Mouse (Mus musculus): ENCODE measurements around the gene Tyk2. TPM values are rescaled to one million over a fixed set of nuclear protein-coding genes. Genes with fewer than 3 reads are reported as not detected.

Tyk2 gene
- polyA plus RNA-seq, 1 experiment, result 17.8 TPM

DNA sequence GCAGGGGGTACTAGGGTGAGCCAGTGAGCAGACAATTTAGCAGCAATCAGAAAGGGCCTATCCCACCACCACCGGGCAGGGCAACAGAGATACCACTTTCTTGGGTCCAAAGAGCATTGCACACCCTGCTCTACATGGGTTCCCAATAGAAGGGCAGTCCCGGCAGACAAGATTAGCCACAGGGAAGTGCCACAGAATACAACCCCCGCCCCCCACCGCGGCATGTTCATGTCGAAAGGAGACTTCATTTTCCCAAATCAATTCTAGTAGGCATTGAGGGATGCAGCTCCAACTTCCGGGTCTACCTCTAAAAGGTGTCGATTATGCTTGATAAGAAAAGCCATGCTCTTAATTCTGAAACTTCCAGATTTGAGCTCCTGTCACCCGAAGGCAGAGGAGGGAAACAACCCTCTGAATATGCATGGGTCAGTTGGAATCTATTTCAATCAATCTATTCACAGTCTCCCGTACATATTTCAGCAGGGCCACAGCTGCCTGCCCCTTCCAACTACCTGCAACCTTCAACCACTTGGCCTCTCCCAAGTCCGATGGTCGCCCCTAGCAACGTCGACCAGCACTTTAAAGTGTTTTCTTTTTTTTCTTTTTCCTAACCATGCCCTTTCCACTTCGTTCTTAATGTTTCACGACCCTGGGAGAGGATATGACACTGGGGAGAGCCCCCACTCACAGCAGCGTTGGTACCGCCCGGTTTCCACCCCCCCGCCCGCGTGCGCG is 39.9 kb downstream of the Tyk2 start:
- Histone ChIP-seq H3K27ac (ENCODE audit: insufficient read depth, low read length) (no peak overlapping the region), H3K27me3 (ENCODE audit: control insufficient read depth, insufficient read depth, low read length, poor library complexity, severe bottlenecking) (no peaks in the 10 kb centered on the region), H3K9me3 (replicated peaks; ENCODE audit: control insufficient read depth, insufficient read depth, low read length, poor library complexity, severe bottlenecking) (no peaks in the 10 kb centered on the region), H3K4me3 (ENCODE audit: low read depth, low read length) (peak overlapping the region; percentile 92), H3K36me3 (ENCODE audit: control insufficient read depth, insufficient read depth, low read length, poor library complexity, severe bottlenecking) (peaks cover 35% of the 10 kb centered on the region), H3K9ac (ENCODE audit: low read depth, poor library complexity, severe bottlenecking) (peak overlapping the region; percentile 92), H3K4me1 (ENCODE audit: control insufficient read depth, insufficient read depth, low read length) (peaks cover 2% of the 10 kb centered on the region)
- TF ChIP-seq CTCF (IDR thresholded peaks at IDR 0.05; ENCODE audit: low read depth, low read length) (no peak), EP300 (IDR thresholded peaks at IDR 0.05; ENCODE audit: insufficient read depth, low read depth, low read length) (no peak), POLR2A (IDR thresholded peaks at IDR 0.05; ENCODE audit: insufficient read depth, low read length) (no peak)

GRCm38 (mm10) chr9:21090537-21090936 is 40.5 kb downstream of the Tyk2 start:
- Histone ChIP-seq H3K27me3 (ENCODE audit: control insufficient read depth, insufficient read depth, low read length, poor library complexity, severe bottlenecking) (no peaks in the 10 kb centered on the region), H3K27ac (ENCODE audit: insufficient read depth, low read length) (no peak overlapping the region), H3K9me3 (replicated peaks; ENCODE audit: control insufficient read depth, insufficient read depth, low read length, poor library complexity, severe bottlenecking) (no peaks in the 10 kb centered on the region), H3K4me3 (ENCODE audit: low read depth, low read length) (peak overlapping the region; percentile 92), H3K4me1 (ENCODE audit: control insufficient read depth, insufficient read depth, low read length) (peaks cover 2% of the 10 kb centered on the region), H3K36me3 (ENCODE audit: control insufficient read depth, insufficient read depth, low read length, poor library complexity, severe bottlenecking) (peaks cover 41% of the 10 kb centered on the region), H3K9ac (ENCODE audit: low read depth, poor library complexity, severe bottlenecking) (peak overlapping the region; percentile 92)
- TF ChIP-seq CTCF (IDR thresholded peaks at IDR 0.05; ENCODE audit: low read depth, low read length), result no peak
- no peak for TF ChIP-seq EP300 (IDR thresholded peaks at IDR 0.05; ENCODE audit: insufficient read depth, low read depth, low read length)
- TF ChIP-seq POLR2A (IDR thresholded peaks at IDR 0.05; ENCODE audit: insufficient read depth, low read length), result no peak

DNA sequence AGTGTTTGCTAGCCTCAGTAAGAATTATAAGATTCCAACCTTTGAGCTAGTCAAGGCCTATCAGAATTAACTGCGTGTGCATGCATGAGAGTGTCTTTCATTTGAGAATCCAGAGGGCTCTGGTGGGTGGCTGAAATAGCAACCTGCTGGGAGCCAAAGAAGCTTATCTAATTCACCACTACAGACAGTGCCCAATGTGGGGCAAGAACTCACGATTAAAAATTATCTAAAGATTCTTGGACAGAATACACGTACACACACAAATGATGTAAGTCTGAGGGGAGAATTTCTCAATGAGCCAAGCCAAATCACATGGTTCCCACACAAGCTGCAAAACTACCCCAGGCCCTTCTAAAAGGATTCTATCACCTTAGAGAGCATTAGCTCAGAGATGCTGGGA is 47.7 kb downstream of the Tyk2 start:
- Histone ChIP-seq H3K36me3 (ENCODE audit: control insufficient read depth, insufficient read depth, low read length, poor library complexity, severe bottlenecking) (peaks cover 81% of the 10 kb centered on the region), H3K9me3 (replicated peaks; ENCODE audit: control insufficient read depth, insufficient read depth, low read length, poor library complexity, severe bottlenecking) (no peaks in the 10 kb centered on the region), H3K9ac (ENCODE audit: low read depth, poor library complexity, severe bottlenecking) (no peak overlapping the region), H3K27me3 (ENCODE audit: control insufficient read depth, insufficient read depth, low read length, poor library complexity, severe bottlenecking) (no peaks in the 10 kb centered on the region), H3K27ac (ENCODE audit: insufficient read depth, low read length) (no peak overlapping the region), H3K4me1 (ENCODE audit: control insufficient read depth, insufficient read depth, low read length) (no peaks in the 10 kb centered on the region), H3K4me3 (ENCODE audit: low read depth, low read length) (no peak overlapping the region)
- no peak for TF ChIP-seq EP300 (IDR thresholded peaks at IDR 0.05; ENCODE audit: insufficient read depth, low read depth, low read length)
- TF ChIP-seq POLR2A (IDR thresholded peaks at IDR 0.05; ENCODE audit: insufficient read depth, low read length), result no peak
- no peak for TF ChIP-seq CTCF (IDR thresholded peaks at IDR 0.05; ENCODE audit: low read depth, low read length)

GRCm38 (mm10) chr9:21081127-21081526 is 49.9 kb downstream of the Tyk2 start:
- H3K4me3 ChIP-seq (ENCODE audit: low read depth, low read length), result no peak overlapping the region
- H3K27me3 ChIP-seq (ENCODE audit: control insufficient read depth, insufficient read depth, low read length, poor library complexity, severe bottlenecking), result no peaks in the 10 kb centered on the region
- no peak overlapping the region for H3K9ac ChIP-seq (ENCODE audit: low read depth, poor library complexity, severe bottlenecking)
- H3K36me3 ChIP-seq (ENCODE audit: control insufficient read depth, insufficient read depth, low read length, poor library complexity, severe bottlenecking), result peaks cover 80% of the 10 kb centered on the region
- TF ChIP-seq POLR2A (IDR thresholded peaks at IDR 0.05; ENCODE audit: insufficient read depth, low read length), result no peak
- H3K9me3 ChIP-seq (replicated peaks; ENCODE audit: control insufficient read depth, insufficient read depth, low read length, poor library complexity, severe bottlenecking), result no peaks in the 10 kb centered on the region
- no peaks in the 10 kb centered on the region for H3K4me1 ChIP-seq (ENCODE audit: control insufficient read depth, insufficient read depth, low read length)
- H3K27ac ChIP-seq (ENCODE audit: insufficient read depth, low read length), result no peak overlapping the region

- H3K4me1 ChIP-seq (ENCODE audit: control insufficient read depth, insufficient read depth, low read length), result no peaks in the 10 kb centered on the region
- H3K9me3 ChIP-seq (replicated peaks; ENCODE audit: control insufficient read depth, insufficient read depth, low read length, poor library complexity, severe bottlenecking), result no peaks in the 10 kb centered on the region
- H3K27ac ChIP-seq (ENCODE audit: insufficient read depth, low read length), result no peak overlapping the region
- H3K27me3 ChIP-seq (ENCODE audit: control insufficient read depth, insufficient read depth, low read length, poor library complexity, severe bottlenecking), result no peaks in the 10 kb centered on the region
- H3K9ac ChIP-seq (ENCODE audit: low read depth, poor library complexity, severe bottlenecking), result no peak overlapping the region
- H3K36me3 ChIP-seq (ENCODE audit: control insufficient read depth, insufficient read depth, low read length, poor library complexity, severe bottlenecking), result peaks cover 50% of the 10 kb centered on the region
- TF ChIP-seq EP300 (IDR thresholded peaks at IDR 0.05; ENCODE audit: insufficient read depth, low read depth, low read length) (no peak), POLR2A (IDR thresholded peaks at IDR 0.05; ENCODE audit: insufficient read depth, low read length) (no peak), CTCF (IDR thresholded peaks at IDR 0.05; ENCODE audit: low read depth, low read length) (no peak)
- H3K4me3 ChIP-seq (ENCODE audit: low read depth, low read length), result no peak overlapping the region
Measured at GRCm38 (mm10) chr9:21075625-21076024, 55.4 kb downstream of the Tyk2 start.

GRCm38 (mm10) chr9:21074173-21074572 is 56.9 kb downstream of the Tyk2 start:
- TF ChIP-seq CTCF (IDR thresholded peaks at IDR 0.05; ENCODE audit: low read depth, low read length) (no peak), POLR2A (IDR thresholded peaks at IDR 0.05; ENCODE audit: insufficient read depth, low read length) (no peak), EP300 (IDR thresholded peaks at IDR 0.05; ENCODE audit: insufficient read depth, low read depth, low read length) (no peak)
- Histone ChIP-seq H3K27me3 (ENCODE audit: control insufficient read depth, insufficient read depth, low read length, poor library complexity, severe bottlenecking) (no peaks in the 10 kb centered on the region), H3K9me3 (replicated peaks; ENCODE audit: control insufficient read depth, insufficient read depth, low read length, poor library complexity, severe bottlenecking) (no peaks in the 10 kb centered on the region), H3K9ac (ENCODE audit: low read depth, poor library complexity, severe bottlenecking) (peak overlapping the region; percentile 76; the same call in 1 of the 2 replicates), H3K36me3 (ENCODE audit: control insufficient read depth, insufficient read depth, low read length, poor library complexity, severe bottlenecking) (peaks cover 37% of the 10 kb centered on the region), H3K4me1 (ENCODE audit: control insufficient read depth, insufficient read depth, low read length) (no peaks in the 10 kb centered on the region), H3K4me3 (ENCODE audit: low read depth, low read length) (no peak overlapping the region), H3K27ac (ENCODE audit: insufficient read depth, low read length) (no peak overlapping the region)

Data from ES-Bruce4 (cell line).